Mouse (Mus musculus) neural tube, embryonic 15.5 days (tissue): ENCODE results near the gene Lrrc73. TPM values are rescaled to one million over a fixed set of nuclear protein-coding genes. Genes with fewer than 3 reads are reported as not detected.

Source experiments
- ATAC-seq: fragments of 200-750 bp; cut with Nextera tagmentation; 2 replicates; pipeline ENCODE4 v1.8.0; 2017; ENCODE audit warnings: mild to moderate bottlenecking, moderate TSS enrichment, moderate library complexity; ENCODE audit not compliant: low FRiP score
- H3K27ac ChIP-seq: fragments of 300-500 bp; sonication (generic); replicated peaks from 2 replicates; pipeline ENCODE4 v1.5.1; 2015; ENCODE audit warnings: mild to moderate bottlenecking, inconsistent platforms
- H3K27me3 ChIP-seq: fragments of 300-500 bp; sonication (generic); replicated peaks from 2 replicates; pipeline ENCODE4 v1.6.1; 2015; ENCODE audit warnings: inconsistent platforms
- H3K36me3 ChIP-seq: fragments of 300-500 bp; sonication (generic); 2 replicates; pipeline ENCODE4 v1.6.1; 2015; ENCODE audit warnings: inconsistent platforms
- H3K4me1 ChIP-seq: fragments of 300-500 bp; sonication (generic); 2 replicates; pipeline ENCODE4 v1.6.1; 2015; ENCODE audit warnings: inconsistent platforms
- H3K4me2 ChIP-seq: fragments of 300-500 bp; sonication (generic); 2 replicates; pipeline ENCODE4 v1.6.1; 2015; ENCODE audit warnings: inconsistent platforms, mild to moderate bottlenecking, moderate library complexity
- H3K4me3 ChIP-seq: fragments of 300-500 bp; sonication (generic); replicated peaks from 2 replicates; pipeline ENCODE4 v1.5.1; 2015; ENCODE audit warnings: mild to moderate bottlenecking, inconsistent platforms
- H3K9ac ChIP-seq: fragments of 300-500 bp; sonication (generic); replicated peaks from 2 replicates; pipeline ENCODE4 v1.6.1; 2015; ENCODE audit warnings: mild to moderate bottlenecking, inconsistent platforms
- H3K9me3 ChIP-seq: fragments of 300-500 bp; sonication (generic); replicated peaks from 2 replicates; pipeline ENCODE4 v1.6.1; 2016; ENCODE audit warnings: inconsistent platforms
- whole genome bisulfite sequencing: fragments of 180-500 bp; shearing (Covaris S2); methylation state at CpG from one replicate; pipeline ENCODE4 v1.1.7; 2015; ENCODE audit warnings: mixed read lengths; 5-methylcytosine and 5-hydroxymethylcytosine counted together
- polyA plus RNA-seq: library from polyadenylated mRNA; unstranded; fragments of >200 nt; fragmentation: Nextera tagmentation; extraction: Ambion mirVana; gene quantifications from 2 replicates; pipeline ENCODE4 v1.2.1, GENCODE M21; 2015

The Lrrc73 gene
- 13.1 and 15.0 TPM in 2 replicates for polyA plus RNA-seq

DNA sequence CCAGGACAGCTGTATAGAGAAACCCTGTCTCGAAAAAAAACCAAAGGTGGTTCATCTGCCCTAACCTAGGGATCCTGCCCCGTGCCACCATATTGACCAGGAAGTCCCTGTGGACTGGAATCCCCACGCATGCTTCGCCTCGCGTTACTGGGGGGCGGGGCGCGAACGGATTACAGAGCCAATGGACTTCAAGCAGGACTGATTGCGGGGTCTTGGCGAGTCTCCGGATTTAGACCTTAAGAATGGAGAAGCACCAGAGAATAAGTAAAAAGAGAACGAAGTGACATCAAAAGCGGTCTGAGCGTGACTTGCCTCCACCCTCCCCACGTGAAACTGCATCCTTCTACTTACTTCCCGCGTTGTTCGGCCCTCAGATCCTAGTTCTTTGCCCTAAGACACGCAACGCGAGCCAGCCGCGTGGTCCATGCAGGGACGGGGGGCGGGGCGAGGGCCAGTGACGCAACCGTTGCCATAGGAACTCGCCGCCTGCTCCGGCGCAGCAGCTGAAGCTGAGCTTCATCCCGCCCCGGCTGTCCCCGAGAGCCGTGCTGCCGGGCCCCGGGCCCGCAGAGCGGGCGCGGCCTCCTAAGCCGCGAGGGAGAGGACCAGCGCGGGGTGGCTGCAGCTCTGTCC lies at the start of gene Lrrc73:
Gene Lrrc73 (plus strand): TSS at position 80 of the 633 bp plus-strand sequence.
- peak within 1 kb of the TSS; percentile 81 for H3K4me3 ChIP-seq
- H3K36me3 ChIP-seq, result peaks cover 53% of the 10 kb centered on the region
- H3K9ac ChIP-seq, result peak within 1 kb of the TSS; percentile 75
- no peaks in the 10 kb centered on the region for H3K9me3 ChIP-seq
- 2% methylated on average over 47 of the region's 48 CpGs for WGBS
- H3K4me1 ChIP-seq, result peaks cover 44% of the 10 kb centered on the region
- H3K27ac ChIP-seq, result peak within 1 kb of the TSS; percentile 78
- ATAC-seq, result peak; percentile 93
- no peaks in the 10 kb centered on the region for H3K27me3 ChIP-seq
- peak within 1 kb of the TSS; percentile 94 for H3K4me2 ChIP-seq

DNA sequence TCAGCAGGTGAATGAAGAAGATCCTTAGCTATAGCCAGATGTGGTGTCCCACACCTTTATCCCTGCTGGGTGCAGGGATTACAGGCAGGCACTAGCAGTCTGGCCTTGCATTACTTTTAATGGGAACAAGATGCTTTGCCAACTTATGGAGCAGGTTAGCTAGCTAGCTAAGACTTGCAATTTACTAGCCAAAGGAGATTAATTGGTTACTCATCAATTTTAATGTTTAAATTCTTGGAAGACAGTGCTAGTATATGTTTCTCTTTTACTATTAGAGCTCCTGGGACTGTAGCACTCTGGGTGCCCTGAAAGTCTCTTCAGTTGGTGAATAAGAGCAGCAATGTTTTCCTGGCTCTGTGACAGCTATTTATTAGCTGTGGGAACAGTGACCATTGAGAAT lies 46.7 kb upstream of the Lrrc73 start:
- H3K36me3 ChIP-seq, result peaks cover 65% of the 10 kb centered on the region
- H3K9me3 ChIP-seq, result no peaks in the 10 kb centered on the region
- no peak for ATAC-seq
- no peak overlapping the region for H3K27ac ChIP-seq
- no peak overlapping the region for H3K9ac ChIP-seq
- H3K27me3 ChIP-seq, result no peaks in the 10 kb centered on the region
- no peak overlapping the region for H3K4me2 ChIP-seq
- H3K4me1 ChIP-seq, result peaks cover 19% of the 10 kb centered on the region
- no peak overlapping the region for H3K4me3 ChIP-seq

DNA sequence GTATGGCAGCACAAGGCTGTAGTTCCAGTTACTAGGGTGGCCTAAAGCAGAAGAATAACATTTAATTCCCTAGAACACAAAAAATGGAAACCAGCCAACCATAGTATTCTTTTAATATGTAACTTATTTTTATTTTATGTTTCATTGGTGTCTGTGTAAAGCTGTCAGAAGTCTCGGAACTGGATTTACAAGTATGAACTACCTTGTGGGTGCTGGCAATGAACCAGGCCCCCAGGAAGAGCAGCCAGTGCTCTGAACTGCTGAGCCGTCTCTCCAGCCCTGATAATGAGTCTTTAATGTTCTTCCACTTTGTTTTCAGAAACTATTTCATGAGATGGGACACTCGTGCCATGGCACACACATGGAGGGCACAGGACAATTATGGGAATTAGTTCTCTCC lies 42.8 kb upstream of the Lrrc73 start:
- Histone ChIP-seq H3K4me2 (no peak overlapping the region), H3K9ac (no peak overlapping the region), H3K27me3 (no peaks in the 10 kb centered on the region), H3K9me3 (no peaks in the 10 kb centered on the region), H3K4me1 (no peaks in the 10 kb centered on the region), H3K36me3 (peaks cover 88% of the 10 kb centered on the region), H3K4me3 (no peak overlapping the region), H3K27ac (no peak overlapping the region)
- no peak for ATAC-seq
- 97% methylated on average over 3 of the region's 3 CpGs for WGBS

DNA sequence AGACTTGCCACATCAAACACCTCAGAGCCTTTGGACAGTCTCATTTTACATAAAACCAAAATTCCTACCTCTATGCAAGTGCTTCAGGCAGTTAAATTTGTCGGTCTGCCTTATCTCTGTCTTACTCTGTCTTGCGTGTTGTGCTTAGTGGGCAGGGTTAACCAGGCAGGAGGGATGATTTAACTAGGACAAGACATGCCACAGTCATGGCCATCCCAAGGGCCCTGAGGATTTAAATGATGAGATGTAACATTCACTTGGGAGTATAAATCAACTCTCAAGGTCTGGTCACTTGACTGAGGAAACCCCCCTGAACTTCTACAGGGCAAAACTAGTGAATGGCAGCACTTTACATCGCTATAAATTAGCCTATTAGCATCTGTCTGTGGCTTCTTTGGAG lies 31.7 kb upstream of the Lrrc73 start:
- no peaks in the 10 kb centered on the region for H3K27me3 ChIP-seq
- H3K9ac ChIP-seq, result no peak overlapping the region
- H3K36me3 ChIP-seq, result peaks cover 98% of the 10 kb centered on the region
- H3K4me1 ChIP-seq, result no peaks in the 10 kb centered on the region
- ATAC-seq, result no peak
- no peak overlapping the region for H3K4me3 ChIP-seq
- WGBS, result 88% methylated on average over 3 of the region's 3 CpGs
- H3K4me2 ChIP-seq, result no peak overlapping the region
- H3K27ac ChIP-seq, result no peak overlapping the region
- H3K9me3 ChIP-seq, result no peaks in the 10 kb centered on the region

DNA sequence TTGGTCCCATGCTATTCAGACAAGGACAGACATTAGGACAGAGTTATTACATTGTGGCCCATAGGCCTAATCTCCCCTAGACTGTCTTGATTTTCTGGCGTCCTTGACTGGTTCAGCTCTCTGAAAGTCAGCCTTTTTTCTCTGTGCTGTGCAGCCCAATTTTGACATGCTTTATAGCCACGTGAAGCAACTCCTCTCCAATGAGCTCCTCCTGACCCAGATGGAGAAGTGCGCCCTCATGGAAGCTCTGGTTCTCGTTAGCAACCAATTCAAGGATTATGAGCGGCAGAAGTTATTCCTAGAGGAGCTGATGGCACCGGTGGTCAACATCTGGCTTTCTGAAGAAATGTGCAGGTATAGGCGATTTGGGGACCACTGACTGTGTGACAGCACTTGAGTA lies 25.8 kb upstream of the Lrrc73 start:
- no peak overlapping the region for H3K27ac ChIP-seq
- H3K4me3 ChIP-seq, result no peak overlapping the region
- no peaks in the 10 kb centered on the region for H3K27me3 ChIP-seq
- WGBS, result 90% methylated on average over 7 of the region's 7 CpGs
- no peaks in the 10 kb centered on the region for H3K4me1 ChIP-seq
- H3K4me2 ChIP-seq, result no peak overlapping the region
- no peaks in the 10 kb centered on the region for H3K9me3 ChIP-seq
- ATAC-seq, result no peak
- H3K36me3 ChIP-seq, result peaks cover 92% of the 10 kb centered on the region
- H3K9ac ChIP-seq, result no peak overlapping the region

DNA sequence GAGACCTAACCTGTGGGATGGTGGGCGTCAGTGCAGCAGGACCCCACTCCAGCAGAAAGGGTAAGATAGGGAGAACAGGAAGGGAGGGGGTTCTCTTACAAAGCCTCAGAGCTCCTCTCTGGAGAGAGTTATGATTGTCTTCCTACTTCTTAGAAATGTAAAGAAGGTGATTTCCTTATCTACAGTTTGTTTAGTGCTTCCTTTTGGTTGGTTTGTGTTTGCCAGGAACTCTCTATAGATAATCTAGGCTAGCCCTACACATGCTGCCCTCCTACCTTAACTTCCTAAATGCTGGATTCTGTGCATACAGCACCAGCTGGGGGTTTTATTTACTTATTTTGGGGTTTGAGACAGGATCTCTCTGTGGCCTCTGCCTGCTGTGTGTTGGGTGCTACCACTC lies 17.3 kb upstream of the Lrrc73 start:
- no peak for ATAC-seq
- H3K4me3 ChIP-seq, result no peak overlapping the region
- H3K27me3 ChIP-seq, result no peaks in the 10 kb centered on the region
- no peaks in the 10 kb centered on the region for H3K4me1 ChIP-seq
- H3K36me3 ChIP-seq, result peaks cover 76% of the 10 kb centered on the region
- 86% methylated on average over 1 of the region's 1 CpGs for WGBS
- H3K4me2 ChIP-seq, result no peak overlapping the region
- H3K27ac ChIP-seq, result no peak overlapping the region
- H3K9ac ChIP-seq, result no peak overlapping the region
- no peaks in the 10 kb centered on the region for H3K9me3 ChIP-seq

DNA sequence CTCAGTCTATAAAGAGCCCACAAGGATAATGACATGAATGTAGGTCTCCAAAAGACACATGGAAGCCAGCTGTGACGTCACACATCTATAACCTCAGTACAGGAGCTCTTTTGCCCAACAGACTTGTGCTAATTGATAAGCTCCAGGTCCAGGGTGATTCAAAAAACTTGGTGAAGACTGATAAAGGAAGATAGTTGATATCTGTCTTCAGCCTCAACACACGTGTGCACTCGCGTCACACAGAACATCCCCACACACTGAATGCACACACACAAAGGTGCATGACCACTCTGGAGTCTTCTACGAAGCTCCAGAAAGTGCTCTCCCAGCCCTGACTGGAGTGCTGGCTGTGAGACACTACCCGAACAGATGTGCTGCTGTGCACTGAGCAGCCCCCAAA lies 16.3 kb upstream of the Lrrc73 start:
- peaks cover 77% of the 10 kb centered on the region for H3K36me3 ChIP-seq
- H3K4me1 ChIP-seq, result no peaks in the 10 kb centered on the region
- no peak overlapping the region for H3K27ac ChIP-seq
- no peaks in the 10 kb centered on the region for H3K27me3 ChIP-seq
- 91% methylated on average over 6 of the region's 6 CpGs for WGBS
- no peak overlapping the region for H3K4me2 ChIP-seq
- H3K4me3 ChIP-seq, result no peak overlapping the region
- no peak for ATAC-seq
- no peaks in the 10 kb centered on the region for H3K9me3 ChIP-seq
- no peak overlapping the region for H3K9ac ChIP-seq

DNA sequence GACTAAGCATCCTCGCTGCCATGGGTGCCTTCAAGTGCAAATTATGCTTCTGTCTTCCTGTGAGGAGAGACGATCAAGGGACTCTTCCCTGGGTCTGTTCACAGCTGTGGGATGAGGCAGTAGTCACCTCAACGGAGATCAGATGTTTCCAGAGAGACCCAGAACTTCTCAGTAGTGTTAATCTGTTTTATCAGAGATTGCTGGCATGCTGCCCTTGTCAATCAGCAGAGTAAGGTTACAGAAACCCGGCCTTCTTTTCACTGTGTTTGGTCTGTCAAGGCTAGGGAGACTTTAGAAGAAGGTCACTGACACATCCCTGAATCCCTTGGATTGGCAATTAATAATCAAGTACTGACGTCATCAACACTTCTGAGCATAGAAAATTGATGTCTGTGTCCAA lies 15.9 kb upstream of the Lrrc73 start:
- H3K4me2 ChIP-seq, result no peak overlapping the region
- ATAC-seq, result no peak
- H3K36me3 ChIP-seq, result peaks cover 81% of the 10 kb centered on the region
- no peaks in the 10 kb centered on the region for H3K27me3 ChIP-seq
- no peaks in the 10 kb centered on the region for H3K4me1 ChIP-seq
- H3K9ac ChIP-seq, result no peak overlapping the region
- 82% methylated on average over 5 of the region's 5 CpGs for WGBS
- no peak overlapping the region for H3K4me3 ChIP-seq
- H3K27ac ChIP-seq, result no peak overlapping the region
- H3K9me3 ChIP-seq, result no peaks in the 10 kb centered on the region

DNA sequence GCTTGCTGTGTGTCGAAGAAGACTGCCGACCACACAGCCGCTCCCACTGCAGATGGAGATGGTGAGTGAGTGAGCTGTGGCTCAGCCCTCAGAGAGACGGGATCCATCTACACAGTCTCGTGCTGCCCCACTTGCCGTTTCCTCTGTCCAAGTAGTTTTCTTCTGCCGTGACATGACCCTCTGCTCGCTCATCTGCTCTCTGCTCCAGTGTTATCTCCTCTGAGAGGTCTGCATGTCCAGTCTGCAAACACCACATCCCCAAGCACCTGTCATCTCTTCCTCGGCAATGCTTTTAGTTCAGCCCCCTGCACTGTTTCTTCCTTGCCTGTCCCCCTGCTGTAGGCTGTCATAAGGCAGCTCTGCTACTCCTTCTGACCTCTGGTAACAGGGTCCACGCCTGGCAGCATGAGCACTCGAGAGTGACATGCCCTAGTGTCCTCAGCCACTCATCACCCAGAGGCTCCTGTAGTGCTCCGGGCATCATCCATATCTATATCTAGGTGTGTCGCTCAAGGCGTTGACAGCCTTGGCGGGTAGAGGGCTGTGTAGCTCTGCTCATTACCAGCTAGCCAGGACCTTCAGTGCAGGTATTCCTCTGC lies 13.7 kb upstream of the Lrrc73 start:
- 0 out of 2 replicates have a peak, but pooled peaks cover 4% of the 10 kb centered on the region for H3K4me1 ChIP-seq
- H3K36me3 ChIP-seq, result peaks cover 85% of the 10 kb centered on the region
- no peak overlapping the region for H3K27ac ChIP-seq
- no peak overlapping the region for H3K4me2 ChIP-seq
- no peak overlapping the region for H3K9ac ChIP-seq
- WGBS, result 94% methylated on average over 15 of the region's 15 CpGs
- H3K9me3 ChIP-seq, result no peaks in the 10 kb centered on the region
- H3K4me3 ChIP-seq, result no peak overlapping the region
- no peak for ATAC-seq
- H3K27me3 ChIP-seq, result no peaks in the 10 kb centered on the region

DNA sequence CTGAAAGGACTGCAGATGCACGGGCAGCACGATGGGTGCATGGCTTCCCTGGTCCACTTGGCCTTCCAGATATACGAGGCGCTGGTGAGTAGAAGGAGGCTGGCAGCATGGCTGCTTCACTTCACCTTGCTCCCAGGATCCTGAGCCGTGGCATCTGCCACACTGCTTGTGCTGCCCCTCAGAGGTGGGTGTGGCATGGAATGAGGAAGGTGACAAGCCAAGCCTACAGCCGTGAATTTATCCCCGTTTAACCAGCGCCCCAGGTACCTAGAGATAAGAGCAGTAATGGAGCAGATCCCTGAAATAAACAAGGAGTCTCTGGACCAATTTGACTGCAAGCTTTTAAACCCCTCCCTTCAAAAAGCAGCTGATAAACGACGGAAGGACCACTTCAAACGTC lies 11.9 kb upstream of the Lrrc73 start:
- no peak overlapping the region for H3K4me2 ChIP-seq
- no peak overlapping the region for H3K4me3 ChIP-seq
- H3K4me1 ChIP-seq, result peaks cover 10% of the 10 kb centered on the region
- no peak overlapping the region for H3K9ac ChIP-seq
- peaks cover 94% of the 10 kb centered on the region for H3K36me3 ChIP-seq
- H3K27me3 ChIP-seq, result no peaks in the 10 kb centered on the region
- no peaks in the 10 kb centered on the region for H3K9me3 ChIP-seq
- no peak for ATAC-seq
- WGBS, result 82% methylated on average over 11 of the region's 11 CpGs
- no peak overlapping the region for H3K27ac ChIP-seq

DNA sequence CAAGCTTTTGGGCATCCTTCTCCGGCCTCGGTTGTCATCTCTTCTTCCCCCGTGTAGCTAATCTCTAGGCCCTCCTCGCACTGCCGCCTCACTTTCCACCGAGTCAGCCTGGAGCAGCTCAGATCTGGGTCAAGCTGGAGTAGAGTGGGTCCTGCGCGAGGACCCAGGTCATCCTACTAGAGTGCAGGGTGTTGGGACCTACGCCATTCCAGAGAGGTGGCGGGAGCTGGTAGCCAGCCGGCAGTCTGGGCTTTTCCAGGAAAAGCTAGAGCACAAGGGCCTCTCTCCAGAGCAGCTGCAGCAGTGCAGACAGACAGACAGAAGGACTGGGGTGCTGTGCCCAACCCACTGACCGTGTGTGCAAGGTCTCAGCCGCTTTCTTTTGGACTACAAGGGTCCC lies 11.1 kb upstream of the Lrrc73 start:
- no peak overlapping the region for H3K4me3 ChIP-seq
- H3K4me1 ChIP-seq, result peaks cover 17% of the 10 kb centered on the region
- H3K9ac ChIP-seq, result no peak overlapping the region
- WGBS, result 92% methylated on average over 13 of the region's 13 CpGs
- H3K36me3 ChIP-seq, result peaks cover 89% of the 10 kb centered on the region
- H3K9me3 ChIP-seq, result no peaks in the 10 kb centered on the region
- H3K4me2 ChIP-seq, result no peak overlapping the region
- ATAC-seq, result no peak
- no peak overlapping the region for H3K27ac ChIP-seq
- H3K27me3 ChIP-seq, result no peaks in the 10 kb centered on the region

DNA sequence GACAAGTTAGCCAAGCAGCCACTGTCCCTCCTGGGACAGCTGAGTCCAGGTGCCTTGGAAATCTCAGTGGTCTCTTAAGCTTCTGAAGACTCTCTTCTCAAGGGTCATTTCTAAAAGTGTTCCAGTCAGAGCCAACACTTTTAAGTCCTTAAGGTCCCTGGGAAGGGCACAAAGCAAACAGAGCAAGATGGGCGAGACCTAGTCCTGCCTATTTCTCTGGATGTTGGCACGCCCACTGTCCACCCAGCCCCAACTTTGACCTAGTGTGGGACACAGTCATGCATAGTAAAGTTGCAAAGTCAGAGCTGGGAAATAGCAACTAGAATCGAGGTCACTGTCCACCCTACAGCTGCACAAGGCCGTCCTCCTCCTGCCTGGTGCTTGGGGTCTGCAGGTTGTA lies 10.3 kb upstream of the Lrrc73 start:
- H3K4me3 ChIP-seq, result no peak overlapping the region
- no peak for ATAC-seq
- no peaks in the 10 kb centered on the region for H3K9me3 ChIP-seq
- no peak overlapping the region for H3K27ac ChIP-seq
- no peak overlapping the region for H3K4me2 ChIP-seq
- 87% methylated on average over 4 of the region's 4 CpGs for WGBS
- H3K4me1 ChIP-seq, result peaks cover 17% of the 10 kb centered on the region
- no peak overlapping the region for H3K9ac ChIP-seq
- peaks cover 83% of the 10 kb centered on the region for H3K36me3 ChIP-seq
- no peaks in the 10 kb centered on the region for H3K27me3 ChIP-seq
